Mouse (Mus musculus) C2C12 (cell line): Measurements from ENCODE around the gene Bpnt1. TPM values are rescaled to one million over a fixed set of nuclear protein-coding genes. Genes with fewer than 3 reads are reported as not detected.
A peak's percentile ranks its signal among the peaks of the same experiment; 100 is the strongest.

Experiments used
- H3K27me3 ChIP-seq: one replicate; pipeline ENCODE4 v1.6.1; 2011; ENCODE audit not compliant: control insufficient read depth, insufficient read depth, insufficient read length
- H3K36me3 ChIP-seq: one replicate; pipeline ENCODE4 v1.6.1; 2011; ENCODE audit not compliant: control insufficient read depth, insufficient read depth
- H3K4me3 ChIP-seq: one replicate; pipeline ENCODE4 v1.5.1; 2011; ENCODE audit warnings: mild to moderate bottlenecking, control low read depth; ENCODE audit not compliant: poor library complexity, insufficient read depth, severe bottlenecking
- H3K79me2 ChIP-seq: one replicate; pipeline ENCODE4 v1.6.1; 2011; ENCODE audit not compliant: control insufficient read depth, insufficient read depth
- H3K79me3 ChIP-seq: one replicate; pipeline ENCODE4 v1.6.1; 2011; ENCODE audit warnings: low read depth, control low read depth
- H3ac ChIP-seq: one replicate; pipeline ENCODE3; 2011; ENCODE audit warnings: low read depth; ENCODE audit not compliant: control insufficient read depth, insufficient read length
- CEBPB ChIP-seq: IDR thresholded peaks from one replicate; pipeline ENCODE4 v1.6.1; 2011; ENCODE audit warnings: low read depth, mild to moderate bottlenecking, control low read depth, moderate library complexity
- CTCF ChIP-seq: IDR thresholded peaks from one replicate; pipeline ENCODE4 v1.5.1; 2011; ENCODE audit not compliant: control insufficient read depth, insufficient read depth, insufficient read length
- FOSL1 ChIP-seq: IDR thresholded peaks from one replicate; pipeline ENCODE4 v1.8.0; 2011; ENCODE audit warnings: mild to moderate bottlenecking, low read length; ENCODE audit not compliant: poor library complexity, insufficient read depth, severe bottlenecking
- MAX ChIP-seq: IDR thresholded peaks from one replicate; pipeline ENCODE4 v1.6.1; 2011; ENCODE audit warnings: mild to moderate bottlenecking, control low read depth
- MYOD1 ChIP-seq: IDR thresholded peaks from one replicate; pipeline ENCODE4 v1.6.1; 2011; ENCODE audit warnings: low read depth; ENCODE audit not compliant: control insufficient read depth, insufficient read length
- MYOG ChIP-seq: IDR thresholded peaks from one replicate; pipeline ENCODE4 v1.6.1; 2011; ENCODE audit not compliant: control insufficient read depth, insufficient read length; ENCODE audit errors: extremely low read depth
- USF1 ChIP-seq: IDR thresholded peaks from one replicate; pipeline ENCODE4 v1.6.1; 2011; ENCODE audit warnings: low read depth, mild to moderate bottlenecking, control low read depth, moderate library complexity
- polyA plus RNA-seq: library from polyadenylated mRNA; unstranded; fragments of >200 nt; fragmentation: generic; extraction: Trizol; gene quantifications from one replicate; pipeline ENCODE4 v1.2.1, GENCODE M21; 2012; ENCODE audit warnings: missing spikeins

The Bpnt1 gene
- polyA plus RNA-seq, 1 experiment, result 37.2 TPM

GRCm38 (mm10) chr1:185349741-185350140 is 17.8 kb downstream of the Bpnt1 start:
- Histone ChIP-seq H3K79me2 (no peaks in the 10 kb centered on the region), H3K79me3 (no peaks in the 10 kb centered on the region), H3K4me3 (no peak overlapping the region), H3ac (no peak overlapping the region), H3K36me3 (peaks cover 28% of the 10 kb centered on the region), H3K27me3 (no peaks in the 10 kb centered on the region)
- TF ChIP-seq MAX, result no peak
- TF ChIP-seq FOSL1, result no peak
- TF ChIP-seq CTCF, result no peak
- TF ChIP-seq USF1, result no peak

GRCm38 (mm10) chr1:185350611-185351010 is 18.7 kb downstream of the Bpnt1 start:
- TF ChIP-seq MYOD1, result no peak
- H3K79me3 ChIP-seq, result no peaks in the 10 kb centered on the region
- peaks cover 28% of the 10 kb centered on the region for H3K36me3 ChIP-seq
- H3K4me3 ChIP-seq, result no peak overlapping the region
- H3K79me2 ChIP-seq, result no peaks in the 10 kb centered on the region
- no peak overlapping the region for H3ac ChIP-seq
- no peaks in the 10 kb centered on the region for H3K27me3 ChIP-seq

DNA sequence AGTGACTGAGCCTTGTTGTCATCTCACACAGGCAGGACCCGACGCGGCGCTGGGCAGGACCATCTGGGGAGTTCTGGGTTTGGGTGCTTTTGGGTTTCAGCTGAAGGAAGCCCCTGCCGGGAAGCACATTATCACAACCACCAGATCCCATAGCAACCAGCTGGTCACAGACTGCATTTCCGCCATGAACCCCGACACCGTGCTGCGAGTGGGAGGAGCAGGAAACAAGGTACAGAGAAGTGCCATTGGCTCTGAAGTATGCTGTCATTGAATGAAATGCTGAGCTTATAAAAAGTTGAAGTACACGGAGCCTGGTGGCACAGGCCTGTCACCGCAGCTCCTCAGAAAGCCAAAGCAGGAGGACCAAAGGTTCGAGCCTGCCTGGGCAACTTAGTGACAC is 20.2 kb downstream of the Bpnt1 start:
- TF ChIP-seq USF1, result no peak
- Histone ChIP-seq H3K4me3 (no peak overlapping the region), H3K36me3 (peaks cover 24% of the 10 kb centered on the region), H3K79me3 (no peaks in the 10 kb centered on the region), H3K27me3 (no peaks in the 10 kb centered on the region), H3ac (peak overlapping the region; percentile 12), H3K79me2 (no peaks in the 10 kb centered on the region)

- Histone ChIP-seq H3ac (no peak overlapping the region), H3K79me3 (no peaks in the 10 kb centered on the region), H3K4me3 (no peak overlapping the region), H3K36me3 (peaks cover 32% of the 10 kb centered on the region), H3K27me3 (no peaks in the 10 kb centered on the region), H3K79me2 (no peaks in the 10 kb centered on the region)
- TF ChIP-seq CTCF, result no peak
- no peak for TF ChIP-seq MAX
- TF ChIP-seq MYOD1, result no peak
- TF ChIP-seq CEBPB, result no peak
- TF ChIP-seq MYOG, result no peak
- TF ChIP-seq FOSL1, result no peak
Measured at GRCm38 (mm10) chr1:185353351-185353750, 21.4 kb downstream of the Bpnt1 start.

DNA sequence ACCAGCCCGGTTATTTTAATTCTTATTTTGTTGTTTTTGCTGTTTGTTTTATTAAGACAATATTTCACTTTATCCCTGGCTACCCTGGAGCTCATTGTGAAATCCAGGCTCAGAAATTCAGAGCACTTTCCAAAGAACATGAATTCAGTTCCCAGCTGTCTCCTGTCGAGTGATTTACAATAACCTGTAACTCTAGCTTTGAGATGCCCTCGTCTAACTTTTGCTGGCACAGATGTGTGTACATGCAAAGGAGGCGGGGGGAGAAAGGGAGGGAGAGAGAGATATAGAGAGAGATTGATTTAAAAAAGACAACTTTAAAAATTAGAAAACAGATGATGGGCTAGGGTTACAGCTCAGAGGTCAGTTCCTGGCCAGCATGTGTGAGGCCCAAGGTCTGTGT is 22.8 kb downstream of the Bpnt1 start:
- Histone ChIP-seq H3ac (no peak overlapping the region), H3K4me3 (no peak overlapping the region), H3K79me2 (no peaks in the 10 kb centered on the region), H3K27me3 (no peaks in the 10 kb centered on the region), H3K36me3 (peaks cover 28% of the 10 kb centered on the region), H3K79me3 (no peaks in the 10 kb centered on the region)
- TF ChIP-seq FOSL1 (no peak), MYOG (no peak), MYOD1 (no peak), MAX (no peak), USF1 (no peak), CTCF (no peak), CEBPB (no peak)

DNA sequence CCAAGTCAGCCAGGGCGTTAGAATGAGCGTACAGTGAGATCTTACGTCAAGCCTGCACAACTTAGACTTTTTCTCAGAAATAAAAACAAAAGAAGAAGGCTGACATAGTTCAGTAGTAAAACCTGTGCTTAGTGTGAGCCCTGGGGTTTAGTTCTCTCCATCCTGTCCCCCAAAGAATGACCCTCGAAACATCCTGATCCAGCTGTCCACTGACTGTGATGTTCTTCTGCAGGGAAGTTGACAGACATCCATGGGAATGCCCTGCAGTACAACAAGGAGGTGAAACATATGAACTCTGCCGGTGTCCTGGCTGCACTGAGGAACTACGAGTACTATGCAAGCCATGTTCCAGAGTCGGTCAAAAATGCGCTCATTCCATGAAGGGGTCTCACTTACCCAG is 24.3 kb downstream of the Bpnt1 start:
- no peaks in the 10 kb centered on the region for H3K79me2 ChIP-seq
- H3ac ChIP-seq, result no peak overlapping the region
- no peak overlapping the region for H3K4me3 ChIP-seq
- H3K79me3 ChIP-seq, result no peaks in the 10 kb centered on the region
- no peaks in the 10 kb centered on the region for H3K27me3 ChIP-seq
- peaks cover 21% of the 10 kb centered on the region for H3K36me3 ChIP-seq
- TF ChIP-seq USF1 (no peak), FOSL1 (no peak), CEBPB (no peak), MAX (no peak), MYOD1 (no peak), MYOG (no peak), CTCF (no peak)

DNA sequence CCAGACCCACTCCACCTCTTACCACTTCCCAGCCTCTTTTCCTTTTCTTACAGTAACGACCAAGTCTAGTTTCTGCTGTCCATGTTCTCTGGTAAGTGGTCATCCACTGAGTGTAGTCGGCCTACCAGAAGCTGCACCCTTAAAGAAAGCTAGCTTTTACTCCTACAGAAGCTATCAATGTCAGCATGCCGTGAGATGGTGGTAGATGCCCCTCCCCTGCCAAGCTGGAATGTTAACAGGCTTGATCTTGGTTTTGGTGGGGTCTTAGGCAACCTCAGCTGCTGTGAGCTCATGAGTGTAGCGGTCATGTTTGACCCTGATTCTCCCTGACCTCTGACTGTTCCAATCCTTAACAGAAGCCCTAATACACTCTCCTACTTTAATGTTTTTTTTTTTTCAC is 26.3 kb downstream of the Bpnt1 start:
- TF ChIP-seq MYOG, result no peak
- no peak for TF ChIP-seq CTCF
- TF ChIP-seq MYOD1, result no peak
- Histone ChIP-seq H3K4me3 (no peak overlapping the region), H3K79me2 (peaks cover 2% of the 10 kb centered on the region), H3K27me3 (no peaks in the 10 kb centered on the region), H3K36me3 (peaks cover 14% of the 10 kb centered on the region), H3K79me3 (peaks cover under 1% of the 10 kb centered on the region), H3ac (no peak overlapping the region)
